Mouse (Mus musculus) lung, embryonic 16.5 days (tissue): ENCODE results near the gene Klhl42. TPM values are rescaled to one million over a fixed set of nuclear protein-coding genes. Genes with fewer than 3 reads are reported as not detected.

ENCODE experiments used
- ATAC-seq: fragments of 200-750 bp; cut with Nextera tagmentation; 2 replicates; pipeline ENCODE4 v1.8.0; 2017; ENCODE audit warnings: low read depth, mild to moderate bottlenecking, moderate library complexity
- H3K27ac ChIP-seq: fragments of 300-500 bp; sonication (generic); 2 replicates; pipeline ENCODE4 v1.5.1; 2014; ENCODE audit warnings: mild to moderate bottlenecking, control low read depth, low read length
- H3K27me3 ChIP-seq: fragments of 300-500 bp; sonication (generic); 2 replicates; pipeline ENCODE4 v1.6.1; 2014; ENCODE audit warnings: low read depth, low read length, mixed read lengths; ENCODE audit not compliant: control insufficient read depth, insufficient read depth
- H3K36me3 ChIP-seq: fragments of 300-500 bp; sonication (generic); 2 replicates; pipeline ENCODE4 v1.6.1; 2014; ENCODE audit warnings: low read length; ENCODE audit not compliant: control insufficient read depth, insufficient read depth
- H3K4me1 ChIP-seq: fragments of 300-500 bp; sonication (generic); replicated peaks from 2 replicates; pipeline ENCODE4 v1.6.1; 2014; ENCODE audit warnings: low read length, mixed read lengths; ENCODE audit not compliant: control insufficient read depth, insufficient read depth
- H3K4me2 ChIP-seq: fragments of 300-500 bp; sonication (generic); 2 replicates; pipeline ENCODE4 v1.6.1; 2014; ENCODE audit warnings: low read depth, low read length, control low read depth
- H3K4me3 ChIP-seq: fragments of 300-500 bp; sonication (generic); 2 replicates; pipeline ENCODE4 v1.5.1; 2014; ENCODE audit warnings: mild to moderate bottlenecking, low read length, control low read depth
- H3K9ac ChIP-seq: fragments of 300-500 bp; sonication (generic); 2 replicates; pipeline ENCODE4 v1.6.1; 2014; ENCODE audit warnings: low read length, control low read depth
- H3K9me3 ChIP-seq: fragments of 300-500 bp; sonication (generic); 2 replicates; pipeline ENCODE4 v1.6.1; 2016; ENCODE audit warnings: low read length; ENCODE audit not compliant: control insufficient read depth
- WGBS: fragments of 180-500 bp; shearing (Covaris S2); extraction: QIAGEN DNeasy Blood & Tissue Kit; methylation state at CpG from one replicate; pipeline ENCODE4 v1.1.7; 2014; 5-methylcytosine and 5-hydroxymethylcytosine counted together
- polyA plus RNA-seq: library from polyadenylated mRNA; unstranded; fragments of >200 nt; fragmentation: Nextera tagmentation; extraction: Ambion mirVana; gene quantifications from 2 replicates; pipeline ENCODE4 v1.2.1, GENCODE M21; 2015

Klhl42 gene
- polyA plus RNA-seq, 1 experiment from 2014 or later = 7.6 TPM

DNA sequence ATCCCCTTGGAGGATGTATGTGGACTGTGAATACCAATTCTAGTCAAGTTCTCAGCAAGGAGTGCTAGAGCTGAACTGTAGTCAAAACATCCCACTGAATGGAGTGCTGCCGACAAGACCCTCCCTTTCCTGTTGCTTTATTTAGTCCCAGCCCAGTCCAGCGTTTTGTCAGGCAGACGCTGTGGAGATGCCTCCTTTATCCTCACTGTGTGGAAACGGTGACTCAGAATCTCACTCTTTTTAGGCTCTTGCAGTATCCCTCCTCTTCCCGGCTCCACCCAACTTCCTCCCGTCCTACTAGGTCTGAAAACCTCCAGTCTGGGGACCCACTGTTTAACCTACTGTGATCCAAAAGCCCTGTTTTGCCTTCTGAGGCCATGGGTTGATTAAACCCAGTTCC is 30.1 kb downstream of the Klhl42 start:
- Histone ChIP-seq H3K4me1 (no peaks in the 10 kb centered on the region), H3K9me3 (no peaks in the 10 kb centered on the region), H3K27ac (no peak overlapping the region), H3K36me3 (no peaks in the 10 kb centered on the region), H3K4me2 (no peak overlapping the region), H3K27me3 (no peaks in the 10 kb centered on the region), H3K4me3 (no peak overlapping the region), H3K9ac (no peak overlapping the region)
- ATAC-seq = no peak
- WGBS = 32% methylated on average over 6 of the region's 6 CpGs

DNA sequence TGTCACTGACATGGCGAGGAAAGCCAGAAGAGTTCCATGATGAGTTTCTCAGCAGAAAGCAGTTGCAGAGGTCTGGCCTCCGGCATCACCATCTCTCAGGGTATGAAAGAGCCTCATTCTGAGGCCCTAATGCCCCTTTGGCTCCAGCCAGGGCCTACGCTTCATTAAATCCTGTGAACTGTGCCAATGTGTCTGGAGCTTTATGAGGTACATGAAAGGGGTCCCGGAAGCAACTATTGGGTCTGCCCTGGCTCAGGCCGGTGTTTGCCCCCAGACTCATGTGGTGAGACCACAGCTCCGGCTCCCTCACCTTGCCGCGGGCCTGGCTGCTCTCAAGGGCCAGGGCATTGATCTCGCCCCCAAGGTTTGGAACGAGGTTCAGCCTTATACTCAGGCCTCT is 36.1 kb downstream of the Klhl42 start:
- H3K4me2 ChIP-seq = no peak overlapping the region
- H3K9ac ChIP-seq = no peak overlapping the region
- ATAC-seq = no peak
- H3K4me3 ChIP-seq = no peak overlapping the region
- WGBS = 87% methylated on average over 10 of the region's 10 CpGs
- H3K4me1 ChIP-seq = no peaks in the 10 kb centered on the region
- no peaks in the 10 kb centered on the region for H3K36me3 ChIP-seq
- no peaks in the 10 kb centered on the region for H3K9me3 ChIP-seq
- H3K27ac ChIP-seq = no peak overlapping the region
- no peaks in the 10 kb centered on the region for H3K27me3 ChIP-seq

DNA sequence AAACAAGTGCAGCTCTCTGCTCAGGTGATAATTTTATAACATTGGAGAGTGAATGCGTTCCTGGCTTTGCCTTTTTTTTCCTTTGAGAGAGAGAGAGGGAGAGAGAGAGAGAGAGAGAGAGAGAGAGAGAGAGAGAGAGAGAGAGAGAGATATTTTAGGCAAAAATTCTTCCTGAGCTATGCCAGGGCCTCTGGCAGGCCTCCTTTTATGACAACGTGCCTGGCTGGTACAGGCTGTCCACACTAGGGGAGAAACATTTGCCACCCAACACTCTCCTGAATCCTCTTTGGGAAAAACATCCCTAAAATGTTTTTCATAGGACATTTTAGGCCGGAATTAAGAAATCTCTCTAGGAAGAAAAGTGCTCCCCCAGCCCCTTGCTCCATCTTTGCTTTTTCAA is 47.1 kb downstream of the Klhl42 start:
- H3K9ac ChIP-seq = no peak overlapping the region
- H3K4me2 ChIP-seq = no peak overlapping the region
- H3K9me3 ChIP-seq = no peaks in the 10 kb centered on the region
- ATAC-seq = no peak
- H3K4me1 ChIP-seq = no peaks in the 10 kb centered on the region
- H3K4me3 ChIP-seq = no peak overlapping the region
- WGBS = 76% methylated on average over 3 of the region's 3 CpGs
- H3K27me3 ChIP-seq = no peaks in the 10 kb centered on the region
- H3K27ac ChIP-seq = no peak overlapping the region
- H3K36me3 ChIP-seq = no peaks in the 10 kb centered on the region

DNA sequence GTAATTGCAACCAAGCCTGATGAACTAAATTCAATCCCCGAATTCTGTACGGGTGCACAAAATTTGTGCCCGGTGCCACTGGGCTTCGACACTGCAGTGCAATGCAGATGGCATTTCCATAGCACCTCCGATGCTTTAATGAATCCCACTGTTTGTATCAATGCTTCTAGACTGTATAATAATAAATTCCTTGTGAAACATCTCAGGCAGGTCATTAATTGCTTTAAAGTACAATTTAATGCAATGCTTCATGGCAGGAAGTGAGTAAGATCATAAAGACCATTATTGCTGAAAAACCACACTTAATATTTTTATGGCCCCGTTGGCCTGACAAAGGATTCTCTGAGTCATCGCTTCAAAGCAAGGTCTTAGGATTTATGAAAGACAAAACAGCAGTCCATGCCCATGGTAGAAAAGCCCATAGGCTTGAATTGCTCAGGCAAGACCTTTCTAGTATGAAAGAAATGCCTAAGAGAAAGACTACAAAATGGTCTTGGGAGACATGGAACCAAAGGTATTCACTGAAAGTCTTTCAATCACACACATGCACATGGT is 49.5 kb downstream of the Klhl42 start:
- H3K9me3 ChIP-seq = no peaks in the 10 kb centered on the region
- no peak overlapping the region for H3K9ac ChIP-seq
- 87% methylated on average over 7 of the region's 7 CpGs for WGBS
- no peaks in the 10 kb centered on the region for H3K36me3 ChIP-seq
- no peak overlapping the region for H3K27ac ChIP-seq
- peaks cover 9% of the 10 kb centered on the region; the same call in 1 of the 2 replicates for H3K4me1 ChIP-seq
- no peak for ATAC-seq
- no peak overlapping the region for H3K4me2 ChIP-seq
- no peak overlapping the region for H3K4me3 ChIP-seq
- no peaks in the 10 kb centered on the region for H3K27me3 ChIP-seq

DNA sequence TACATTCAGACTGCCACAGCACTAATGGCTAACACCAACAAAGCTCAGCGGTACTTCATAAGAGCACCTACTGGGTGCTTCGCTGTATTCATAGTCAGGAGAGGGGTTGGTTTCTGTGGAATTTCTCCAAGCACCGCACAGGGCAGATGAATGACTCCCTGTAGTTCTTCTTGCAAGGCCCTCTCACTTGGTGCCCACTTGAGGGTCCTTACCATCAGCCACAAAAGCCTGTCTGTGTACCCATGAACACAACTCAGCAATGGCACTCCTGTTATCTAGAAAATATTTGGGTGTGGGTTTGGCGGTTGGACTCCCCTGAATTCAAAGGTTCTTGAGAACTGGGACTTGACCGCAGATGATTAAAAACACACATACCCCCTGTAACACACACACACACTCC is 53.5 kb downstream of the Klhl42 start:
- Histone ChIP-seq H3K4me1 (peaks cover 12% of the 10 kb centered on the region; the same call in 1 of the 2 replicates), H3K27ac (peak overlapping the region; percentile 84), H3K36me3 (no peaks in the 10 kb centered on the region), H3K4me2 (no peak overlapping the region), H3K4me3 (no peak overlapping the region), H3K9ac (no peak overlapping the region), H3K9me3 (no peaks in the 10 kb centered on the region), H3K27me3 (no peaks in the 10 kb centered on the region)
- 56% methylated on average over 5 of the region's 5 CpGs for WGBS
- peak; percentile 84 for ATAC-seq

DNA sequence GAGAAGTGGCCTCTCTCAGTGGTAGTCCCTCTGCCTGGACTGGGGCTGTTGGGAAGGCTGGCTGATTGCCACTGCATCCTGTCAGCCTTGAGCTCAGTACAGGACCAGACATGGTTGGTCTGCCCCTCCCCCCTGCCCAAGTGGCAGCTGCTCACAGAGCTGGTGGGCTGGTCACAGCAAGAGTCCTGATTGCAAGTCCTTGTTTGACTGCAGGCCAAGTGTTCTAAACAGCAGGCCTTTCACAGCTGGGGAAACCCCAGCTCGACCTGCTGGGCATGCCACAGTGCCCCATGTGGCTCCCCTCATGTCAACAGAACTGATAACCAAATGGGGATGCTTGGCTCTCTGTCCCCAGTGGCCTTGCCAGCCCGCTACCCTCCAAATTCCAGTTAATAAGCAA is 54.1 kb downstream of the Klhl42 start:
- Histone ChIP-seq H3K27ac (peak overlapping the region; percentile 84), H3K9me3 (no peaks in the 10 kb centered on the region), H3K36me3 (no peaks in the 10 kb centered on the region), H3K27me3 (no peaks in the 10 kb centered on the region), H3K4me3 (no peak overlapping the region), H3K9ac (no peak overlapping the region), H3K4me1 (peaks cover 12% of the 10 kb centered on the region; the same call in 1 of the 2 replicates), H3K4me2 (no peak overlapping the region)
- 11% methylated on average over 2 of the region's 2 CpGs for WGBS
- peak; percentile 97 for ATAC-seq

DNA sequence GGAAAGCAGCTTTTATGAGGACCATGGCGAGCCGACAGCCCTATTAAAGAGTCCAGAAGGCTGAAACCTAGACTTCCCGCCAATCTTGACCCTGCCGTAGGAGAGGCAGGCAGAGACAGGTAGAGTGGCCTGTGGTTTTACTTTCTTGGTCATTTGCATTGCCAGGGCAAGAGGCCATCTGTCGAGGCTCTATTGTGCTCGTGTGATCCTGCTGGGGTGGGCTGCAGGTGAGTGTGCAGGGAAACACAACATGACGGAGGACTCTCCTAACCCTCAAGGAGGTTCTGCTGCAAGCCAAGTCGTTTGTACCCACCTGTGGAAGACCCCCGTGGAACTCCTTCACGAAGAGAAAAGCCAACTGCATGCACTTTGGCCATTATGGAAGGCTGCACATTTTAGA is 54.6 kb downstream of the Klhl42 start:
- ATAC-seq = no peak
- WGBS = 45% methylated on average over 10 of the region's 10 CpGs
- Histone ChIP-seq H3K4me1 (peaks cover 12% of the 10 kb centered on the region; the same call in 1 of the 2 replicates), H3K4me3 (no peak overlapping the region), H3K9me3 (no peaks in the 10 kb centered on the region), H3K9ac (no peak overlapping the region), H3K27me3 (no peaks in the 10 kb centered on the region), H3K4me2 (no peak overlapping the region), H3K27ac (peak overlapping the region; percentile 84), H3K36me3 (no peaks in the 10 kb centered on the region)

DNA sequence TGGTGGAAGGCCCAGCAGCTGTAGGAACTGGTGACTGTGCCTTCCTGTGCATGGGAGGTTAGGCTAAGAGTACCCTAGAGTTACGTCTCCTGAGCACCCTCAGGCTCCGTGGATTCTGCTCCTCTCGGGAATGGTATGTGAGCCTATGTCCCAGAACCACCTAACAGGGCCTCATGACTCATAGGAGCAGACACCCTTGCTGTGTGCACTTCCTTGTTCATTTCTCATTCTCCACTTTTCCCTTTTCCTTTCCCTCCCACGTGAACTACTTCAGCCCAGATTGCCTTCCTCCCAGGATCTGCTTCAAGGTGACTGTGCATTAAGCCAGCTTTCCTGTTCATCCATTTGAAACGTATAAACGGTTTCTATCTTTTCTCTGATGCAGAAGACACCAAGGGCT is 59.9 kb downstream of the Klhl42 start:
- Histone ChIP-seq H3K27ac (no peak overlapping the region), H3K9me3 (no peaks in the 10 kb centered on the region), H3K9ac (no peak overlapping the region), H3K36me3 (no peaks in the 10 kb centered on the region), H3K4me3 (no peak overlapping the region), H3K4me1 (no peaks in the 10 kb centered on the region), H3K27me3 (no peaks in the 10 kb centered on the region), H3K4me2 (no peak overlapping the region)
- no peak for ATAC-seq
- 59% methylated on average over 6 of the region's 6 CpGs for WGBS

DNA sequence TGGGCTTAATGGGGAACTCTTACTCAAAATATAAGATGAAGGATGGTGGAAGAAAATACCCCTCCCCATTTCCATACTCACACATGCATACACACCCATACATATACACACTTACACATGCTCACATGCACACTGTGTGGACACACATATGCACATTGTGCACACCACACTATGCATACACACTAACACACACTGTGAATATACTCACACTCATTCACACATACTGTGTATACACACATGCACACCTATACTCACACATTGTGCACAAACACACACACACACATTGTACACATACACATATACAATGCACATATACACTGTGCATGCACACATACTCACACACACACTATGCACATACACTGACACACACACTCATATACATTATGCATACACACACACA is 60.7 kb downstream of the Klhl42 start:
- ATAC-seq = no peak
- H3K9me3 ChIP-seq = no peaks in the 10 kb centered on the region

DNA sequence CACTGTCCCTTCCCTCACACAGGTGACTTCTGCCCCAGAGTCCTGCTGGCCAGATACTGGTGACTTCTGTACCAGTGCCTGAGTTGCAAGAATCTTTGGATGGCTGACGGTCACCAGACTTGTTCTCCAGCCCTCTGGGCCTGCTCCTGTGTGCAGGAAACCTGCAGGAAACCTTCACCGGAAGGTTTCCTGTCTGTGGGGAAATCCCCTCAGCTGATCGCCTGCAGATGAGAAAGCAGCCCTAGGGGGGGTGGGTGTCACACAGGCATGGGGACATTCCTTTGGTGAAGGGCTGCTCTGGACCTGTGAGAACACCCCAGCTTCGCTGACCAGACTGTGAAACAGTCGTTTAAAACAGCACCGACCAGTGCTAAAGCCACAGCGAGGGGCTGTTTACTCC is 63.9 kb downstream of the Klhl42 start:
- Histone ChIP-seq H3K4me3 (no peak overlapping the region), H3K36me3 (no peaks in the 10 kb centered on the region), H3K9ac (no peak overlapping the region), H3K9me3 (no peaks in the 10 kb centered on the region; the same call in 1 of the 2 replicates), H3K27me3 (no peaks in the 10 kb centered on the region), H3K4me1 (no peaks in the 10 kb centered on the region), H3K4me2 (no peak overlapping the region), H3K27ac (no peak overlapping the region)
- WGBS = 53% methylated on average over 7 of the region's 7 CpGs
- no peak for ATAC-seq

More for the DNA sequence above, 60.7 kb downstream of the Klhl42 start:
- no peaks in the 10 kb centered on the region for H3K27me3 ChIP-seq
- no peaks in the 10 kb centered on the region for H3K36me3 ChIP-seq
- no peak overlapping the region for H3K4me2 ChIP-seq
- no peak overlapping the region for H3K4me3 ChIP-seq
- H3K9ac ChIP-seq = no peak overlapping the region
- no peaks in the 10 kb centered on the region for H3K4me1 ChIP-seq
- no peak overlapping the region for H3K27ac ChIP-seq
